Mouse (Mus musculus) embryonic facial prominence, embryonic 14.5 days (tissue): ENCODE measurements at regions not wholly inside any gene's neighbourhood (a gene's known extent, or its start where the extent isn't known, plus 50 kb on each side); places are given as distances from the start of the nearest gene placed in this dataset.

Experiments
- ATAC-seq: fragments of 200-750 bp; cut with Nextera tagmentation; 2 replicates; pipeline ENCODE4 v1.8.0; 2017; ENCODE audit warnings: low read depth, moderate number of reproducible peaks, moderate TSS enrichment
- DNase-seq: peaks from one replicate; pipeline ENCODE4 v3.0.0-alpha.2; 2015; ENCODE audit warnings: low spot score
- H3K27ac ChIP-seq: fragments of 300-500 bp; sonication (generic); replicated peaks from 2 replicates; pipeline ENCODE4 v1.5.1; 2014; ENCODE audit warnings: low read depth, mild to moderate bottlenecking, low read length, moderate library complexity
- H3K27me3 ChIP-seq: fragments of 300-500 bp; sonication (generic); replicated peaks from 2 replicates; pipeline ENCODE4 v1.6.1; 2014; ENCODE audit warnings: low read length; ENCODE audit not compliant: control insufficient read depth, insufficient read depth
- H3K36me3 ChIP-seq: fragments of 300-500 bp; sonication (generic); 2 replicates; pipeline ENCODE4 v1.6.1; 2014; ENCODE audit warnings: low read length, mixed read lengths; ENCODE audit not compliant: control insufficient read depth, insufficient read depth
- H3K4me1 ChIP-seq: fragments of 300-500 bp; sonication (generic); 2 replicates; pipeline ENCODE4 v1.6.1; 2014; ENCODE audit warnings: antibody characterized with exemption, low read length; ENCODE audit not compliant: control insufficient read depth, insufficient read depth
- H3K4me2 ChIP-seq: fragments of 300-500 bp; sonication (generic); 2 replicates; pipeline ENCODE4 v1.6.1; 2014; ENCODE audit warnings: low read depth, mild to moderate bottlenecking, low read length, moderate library complexity, mixed read lengths
- H3K4me3 ChIP-seq: fragments of 300-500 bp; sonication (generic); 2 replicates; pipeline ENCODE4 v1.5.1; 2014; ENCODE audit warnings: low read depth, mild to moderate bottlenecking, low read length
- H3K9ac ChIP-seq: fragments of 300-500 bp; sonication (generic); 2 replicates; pipeline ENCODE4 v1.6.1; 2014; ENCODE audit warnings: low read depth, mild to moderate bottlenecking, low read length, moderate library complexity, mixed read lengths
- H3K9me3 ChIP-seq: fragments of 300-500 bp; sonication (generic); 2 replicates; pipeline ENCODE4 v1.6.1; 2016; ENCODE audit warnings: low read length; ENCODE audit not compliant: control insufficient read depth
- WGBS: fragments of 180-500 bp; shearing (Covaris S2); extraction: QIAGEN DNeasy Blood & Tissue Kit; methylation state at CpG from one replicate; pipeline ENCODE4 v1.1.7; 2014; 5-methylcytosine and 5-hydroxymethylcytosine counted together

- H3K9me3 ChIP-seq, result 0 out of 2 replicates have a peak, but pooled peaks cover 6% of the 10 kb centered on the region
- no peak overlapping the region for H3K4me3 ChIP-seq
- no peak overlapping the region for H3K9ac ChIP-seq
- DNase-seq (no peak), ATAC-seq (no peak)
- H3K4me2 ChIP-seq, result no peak overlapping the region
- 78% methylated on average over 9 of the region's 9 CpGs for WGBS
- H3K4me1 ChIP-seq, result peaks cover 4% of the 10 kb centered on the region; the same call in 1 of the 2 replicates
- no peak overlapping the region for H3K27ac ChIP-seq
- no peaks in the 10 kb centered on the region for H3K36me3 ChIP-seq
- H3K27me3 ChIP-seq, result no peaks in the 10 kb centered on the region
These were observed 51.2 kb upstream of the Gtsf1l start for GRCm38 (mm10) chr2:163138688-163139385.

DNA sequence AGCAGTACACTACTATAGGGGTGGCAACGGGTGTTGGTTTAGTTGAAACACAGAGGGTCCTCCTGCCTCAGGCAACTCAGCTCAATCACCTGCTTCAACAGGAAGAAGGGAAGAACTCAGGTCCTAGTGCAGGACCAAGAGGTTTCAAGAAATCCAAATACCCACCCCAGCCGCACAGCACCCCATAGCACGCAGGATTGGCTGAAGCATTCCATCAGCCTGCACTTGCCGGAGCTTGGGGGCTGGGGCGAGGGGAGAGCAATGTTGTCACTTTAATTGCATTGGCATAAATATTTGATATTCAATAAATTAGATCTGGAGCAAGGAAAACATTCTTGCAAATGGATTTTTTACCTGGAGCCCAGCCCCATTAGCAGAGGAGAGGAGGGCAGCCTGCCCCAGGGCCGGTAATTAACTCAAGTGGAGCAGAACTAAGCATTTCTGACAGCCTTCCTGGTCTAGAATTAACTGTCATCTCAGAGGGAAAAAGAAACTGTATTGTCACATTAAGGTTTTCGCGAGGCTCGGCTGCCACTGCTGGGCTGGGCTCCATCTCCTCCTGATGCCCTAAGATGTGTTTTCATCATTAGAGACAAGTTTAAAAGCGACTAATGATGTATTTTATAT lies 55.2 kb upstream of the Gtsf1l start:
- Histone ChIP-seq H3K9ac (no peak overlapping the region), H3K27me3 (no peaks in the 10 kb centered on the region), H3K4me1 (peaks cover 4% of the 10 kb centered on the region; the same call in 1 of the 2 replicates), H3K4me2 (no peak overlapping the region), H3K9me3 (0 out of 2 replicates have a peak, but pooled peaks cover 6% of the 10 kb centered on the region), H3K4me3 (no peak overlapping the region), H3K36me3 (no peaks in the 10 kb centered on the region), H3K27ac (no peak overlapping the region)
- DNase-seq (peak; percentile 34), ATAC-seq (peak; percentile 75; the same call in 1 of the 2 replicates)
- WGBS, result 55% methylated on average over 10 of the region's 10 CpGs

- 46% methylated on average over 13 of the region's 13 CpGs for WGBS
- DNase-seq, result peak; percentile 20
These were observed 55.8 kb upstream of the Gtsf1l start for GRCm38 (mm10) chr2:163143413-163143812.

DNA sequence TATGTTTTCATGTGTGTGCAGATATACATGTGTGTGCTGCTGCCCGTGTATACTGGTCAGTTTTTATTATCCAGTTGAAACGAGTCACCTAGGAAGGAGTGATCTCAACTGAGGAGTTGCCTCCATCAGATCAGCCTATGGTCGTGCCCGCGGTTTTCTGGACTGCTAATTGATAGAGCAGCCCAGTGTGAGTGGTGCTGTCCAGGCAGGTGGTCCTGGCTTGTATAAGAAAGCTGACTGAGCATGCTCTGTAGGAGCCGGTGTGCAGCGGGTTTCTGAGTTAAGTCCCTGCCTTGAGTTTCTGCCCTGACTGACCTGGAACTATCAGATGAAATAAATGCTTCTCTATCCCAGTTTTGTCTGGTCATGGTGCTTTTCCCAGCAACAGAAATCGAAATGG lies 56.9 kb upstream of the Tox2 start:
- H3K27me3 ChIP-seq, result no peaks in the 10 kb centered on the region
- ATAC-seq (no peak), DNase-seq (no peak)
- no peaks in the 10 kb centered on the region for H3K36me3 ChIP-seq
- 77% methylated on average over 8 of the region's 8 CpGs for WGBS
- H3K9ac ChIP-seq, result no peak overlapping the region
- no peaks in the 10 kb centered on the region for H3K9me3 ChIP-seq
- H3K27ac ChIP-seq, result no peak overlapping the region
- peaks cover 4% of the 10 kb centered on the region; the same call in 1 of the 2 replicates for H3K4me1 ChIP-seq
- no peak overlapping the region for H3K4me3 ChIP-seq
- H3K4me2 ChIP-seq, result no peak overlapping the region

More at GRCm38 (mm10) chr2:163143413-163143812, 55.8 kb upstream of the Gtsf1l start:
- peaks cover 4% of the 10 kb centered on the region; the same call in 1 of the 2 replicates for H3K4me1 ChIP-seq
- 0 out of 2 replicates have a peak, but pooled peaks cover 6% of the 10 kb centered on the region for H3K9me3 ChIP-seq
- no peaks in the 10 kb centered on the region for H3K36me3 ChIP-seq
- H3K9ac ChIP-seq, result no peak overlapping the region
- no peaks in the 10 kb centered on the region for H3K27me3 ChIP-seq
- H3K4me2 ChIP-seq, result peak overlapping the region; percentile 11; the same call in 1 of the 2 replicates
- H3K4me3 ChIP-seq, result no peak overlapping the region
- H3K27ac ChIP-seq, result no peak overlapping the region
- ATAC-seq, result peak; percentile 57; the same call in 1 of the 2 replicates

- DNase-seq, result no peak
- H3K36me3 ChIP-seq, result no peaks in the 10 kb centered on the region
- H3K4me1 ChIP-seq, result peaks cover 4% of the 10 kb centered on the region; the same call in 1 of the 2 replicates
- no peak overlapping the region for H3K4me2 ChIP-seq
- WGBS, result 85% methylated on average over 4 of the region's 4 CpGs
- H3K4me3 ChIP-seq, result no peak overlapping the region
- no peaks in the 10 kb centered on the region for H3K9me3 ChIP-seq
- ATAC-seq, result no peak
- H3K27me3 ChIP-seq, result no peaks in the 10 kb centered on the region
- no peak overlapping the region for H3K9ac ChIP-seq
- H3K27ac ChIP-seq, result no peak overlapping the region
These were observed 56.4 kb upstream of the Tox2 start for GRCm38 (mm10) chr2:163146481-163146880.

DNA sequence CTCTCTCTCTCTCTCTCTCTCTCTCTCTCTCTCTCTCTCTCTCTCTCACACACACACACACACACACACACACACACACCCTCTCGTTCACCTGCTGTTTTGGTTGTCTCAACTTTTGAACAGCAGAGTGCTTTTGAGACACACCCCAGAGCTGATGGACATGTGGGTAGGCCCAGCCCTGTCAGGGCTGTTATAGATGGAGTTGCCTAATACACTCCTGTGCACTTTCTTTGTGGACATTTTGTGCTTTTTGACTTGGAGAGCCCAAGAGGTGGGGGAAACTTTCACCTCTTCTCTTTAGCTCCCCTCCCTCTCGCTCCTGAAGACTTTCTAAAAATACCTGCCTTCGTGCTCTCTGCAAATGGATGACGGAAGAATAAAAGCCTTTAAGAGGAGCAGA lies 55.5 kb upstream of the Tox2 start:
- H3K4me2 ChIP-seq, result no peak overlapping the region
- WGBS, result 76% methylated on average over 4 of the region's 4 CpGs
- H3K9ac ChIP-seq, result no peak overlapping the region
- H3K36me3 ChIP-seq, result no peaks in the 10 kb centered on the region
- H3K4me1 ChIP-seq, result peaks cover 4% of the 10 kb centered on the region; the same call in 1 of the 2 replicates
- no peak for ATAC-seq
- H3K27me3 ChIP-seq, result no peaks in the 10 kb centered on the region
- DNase-seq, result no peak
- H3K27ac ChIP-seq, result no peak overlapping the region
- no peaks in the 10 kb centered on the region for H3K9me3 ChIP-seq
- H3K4me3 ChIP-seq, result no peak overlapping the region

DNA sequence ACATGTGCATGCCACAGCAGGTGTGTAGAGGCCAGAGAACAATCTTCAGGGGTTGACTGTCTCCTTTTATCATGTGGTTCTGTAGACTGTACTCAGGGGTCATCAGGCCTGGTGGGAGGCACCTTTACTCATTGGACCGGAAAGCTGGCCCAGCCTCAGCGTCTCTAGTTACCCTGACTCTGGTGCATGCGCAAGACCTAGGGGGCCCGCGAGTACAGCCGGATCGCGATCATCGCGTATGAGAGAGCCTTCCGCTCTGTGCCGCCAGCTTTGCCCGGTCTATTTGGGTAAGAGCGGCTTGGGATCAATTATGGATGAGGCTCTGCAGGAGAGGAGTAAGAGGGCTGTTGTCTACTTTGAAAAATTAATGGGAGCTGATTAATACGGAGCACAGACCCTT lies 51.9 kb upstream of the Tox2 start:
- Histone ChIP-seq H3K27ac (no peak overlapping the region), H3K9ac (no peak overlapping the region), H3K4me2 (no peak overlapping the region), H3K27me3 (no peaks in the 10 kb centered on the region), H3K9me3 (no peaks in the 10 kb centered on the region), H3K4me3 (no peak overlapping the region), H3K36me3 (no peaks in the 10 kb centered on the region), H3K4me1 (no peaks in the 10 kb centered on the region)
- no peak for DNase-seq
- 70% methylated on average over 15 of the region's 15 CpGs for WGBS
- no peak for ATAC-seq

- ATAC-seq, result peak; percentile 63; the same call in 1 of the 2 replicates
- Histone ChIP-seq H3K36me3 (no peaks in the 10 kb centered on the region), H3K9ac (no peak overlapping the region), H3K4me2 (no peak overlapping the region), H3K27ac (no peak overlapping the region), H3K4me1 (no peaks in the 10 kb centered on the region), H3K4me3 (no peak overlapping the region), H3K9me3 (no peaks in the 10 kb centered on the region), H3K27me3 (no peaks in the 10 kb centered on the region)
- 69% methylated on average over 22 of the region's 22 CpGs for WGBS
- DNase-seq, result peak; percentile 65
These were observed 50.4 kb upstream of the Tox2 start for GRCm38 (mm10) chr2:163152340-163153033.
